Mouse (Mus musculus) hindbrain, embryonic 14.5 days (tissue): ENCODE measurements around the gene Bcl2a1c. TPM values are rescaled to one million over a fixed set of nuclear protein-coding genes. Genes with fewer than 3 reads are reported as not detected.
"Not testable (repeated sequence)": the region's sequence is repeated elsewhere in the genome, so short reads cannot be mapped to it uniquely, and the experiment has no call there.

ENCODE experiments used
- ATAC-seq: fragments of 200-750 bp; cut with Nextera tagmentation; 2 replicates; pipeline ENCODE4 v1.8.0; 2017; ENCODE audit warnings: moderate number of reproducible peaks, mild to moderate bottlenecking, moderate TSS enrichment, moderate library complexity; ENCODE audit not compliant: low FRiP score
- DNase-seq: peaks from one replicate; pipeline ENCODE4 v3.0.0-alpha.2; 2015; ENCODE audit warnings: low spot score
- H3K27ac ChIP-seq: fragments of 300-500 bp; sonication (generic); 2 replicates; pipeline ENCODE4 v1.5.1; 2014; ENCODE audit warnings: mild to moderate bottlenecking, moderate library complexity
- H3K27me3 ChIP-seq: fragments of 300-500 bp; sonication (generic); 2 replicates; pipeline ENCODE4 v1.6.1; 2014; ENCODE audit warnings: mild to moderate bottlenecking, low read length, mixed read lengths; ENCODE audit not compliant: control insufficient read depth, insufficient read depth
- H3K36me3 ChIP-seq: fragments of 300-500 bp; sonication (generic); replicated peaks from 2 replicates; pipeline ENCODE4 v1.6.1; 2014; ENCODE audit not compliant: control insufficient read depth, insufficient read depth
- H3K4me1 ChIP-seq: fragments of 300-500 bp; sonication (generic); replicated peaks from 2 replicates; pipeline ENCODE4 v1.6.1; 2014; ENCODE audit warnings: antibody characterized with exemption, low read length, mixed read lengths; ENCODE audit not compliant: control insufficient read depth, insufficient read depth
- H3K4me2 ChIP-seq: fragments of 300-500 bp; sonication (generic); replicated peaks from 2 replicates; pipeline ENCODE4 v1.6.1; 2014; ENCODE audit warnings: mild to moderate bottlenecking, moderate library complexity
- H3K4me3 ChIP-seq: fragments of 300-500 bp; sonication (generic); replicated peaks from 2 replicates; pipeline ENCODE4 v1.5.1; 2014; ENCODE audit warnings: mild to moderate bottlenecking, low read length
- H3K9ac ChIP-seq: fragments of 300-500 bp; sonication (generic); 2 replicates; pipeline ENCODE4 v1.6.1; 2014
- H3K9me3 ChIP-seq: fragments of 300-500 bp; sonication (generic); 2 replicates; pipeline ENCODE4 v1.6.1; 2016; ENCODE audit warnings: low read length; ENCODE audit not compliant: control insufficient read depth
- WGBS: fragments of 180-500 bp; shearing (Covaris S2); extraction: QIAGEN DNeasy Blood & Tissue Kit; methylation state at CpG from one replicate; pipeline ENCODE4 v1.1.7; 2014; 5-methylcytosine and 5-hydroxymethylcytosine counted together
- polyA plus RNA-seq: library from polyadenylated mRNA; unstranded; fragments of >200 nt; fragmentation: Nextera tagmentation; extraction: Ambion mirVana; gene quantifications from 2 replicates; pipeline ENCODE4 v1.2.1, GENCODE M21; 2014

Gene Bcl2a1c
- polyA plus RNA-seq: not detected in 2 replicates

GRCm38 (mm10) chr9:114329855-114330254 is at the start of gene Bcl2a1c:
Bcl2a1c (plus strand) TSS chr9:114330135.
- H3K4me1 ChIP-seq, ATAC-seq, H3K9ac ChIP-seq, H3K36me3 ChIP-seq, H3K27me3 ChIP-seq, H3K27ac ChIP-seq, H3K4me2 ChIP-seq, H3K9me3 ChIP-seq, H3K4me3 ChIP-seq, DNase-seq: not testable (repeated sequence)
- WGBS: 82% methylated on average over 9 of the region's 9 CpGs

GRCm38 (mm10) chr9:114305957-114306356 is 24.0 kb upstream of the Bcl2a1c start:
- DNase-seq, H3K36me3 ChIP-seq, H3K9ac ChIP-seq, H3K4me2 ChIP-seq, H3K9me3 ChIP-seq, H3K27ac ChIP-seq, H3K27me3 ChIP-seq, ATAC-seq, H3K4me1 ChIP-seq, H3K4me3 ChIP-seq: not testable (repeated sequence)

GRCm38 (mm10) chr9:114311752-114312151 is 18.2 kb upstream of the Bcl2a1c start:
- H3K9me3 ChIP-seq, H3K27me3 ChIP-seq, H3K9ac ChIP-seq, ATAC-seq, H3K4me3 ChIP-seq, DNase-seq, H3K4me2 ChIP-seq, H3K36me3 ChIP-seq, H3K4me1 ChIP-seq, H3K27ac ChIP-seq: not testable (repeated sequence)
- 79% methylated on average over 2 of the region's 2 CpGs for WGBS

- Histone ChIP-seq H3K27ac (no peak overlapping the region), H3K36me3 (no peaks in the 10 kb centered on the region), H3K4me3 (no peak overlapping the region), H3K9ac (no peak overlapping the region), H3K4me1 (no peaks in the 10 kb centered on the region), H3K4me2 (no peak overlapping the region), H3K27me3 (no peaks in the 10 kb centered on the region), H3K9me3 (no peaks in the 10 kb centered on the region)
- WGBS: 3% methylated on average over 2 of the region's 2 CpGs
- ATAC-seq: no peak
- DNase-seq: peak; percentile 73
These were observed 11.9 kb upstream of the Bcl2a1c start for GRCm38 (mm10) chr9:114318021-114318420.

- H3K4me1 ChIP-seq: no peaks in the 10 kb centered on the region
- no peak overlapping the region for H3K4me2 ChIP-seq
- no peak for DNase-seq
- no peaks in the 10 kb centered on the region for H3K36me3 ChIP-seq
- no peak overlapping the region for H3K27ac ChIP-seq
- no peaks in the 10 kb centered on the region for H3K27me3 ChIP-seq
- no peak overlapping the region for H3K4me3 ChIP-seq
- H3K9me3 ChIP-seq: no peaks in the 10 kb centered on the region
- 63% methylated on average over 3 of the region's 3 CpGs for WGBS
- no peak overlapping the region for H3K9ac ChIP-seq
- no peak for ATAC-seq
These were observed 3.8 kb upstream of the Bcl2a1c start for GRCm38 (mm10) chr9:114326011-114326748.

- H3K27me3 ChIP-seq, H3K4me3 ChIP-seq, DNase-seq, H3K4me1 ChIP-seq, ATAC-seq, H3K27ac ChIP-seq, H3K36me3 ChIP-seq, H3K4me2 ChIP-seq, H3K9ac ChIP-seq, H3K9me3 ChIP-seq: not testable (repeated sequence)
These were observed 1.6 kb upstream of the Bcl2a1c start for GRCm38 (mm10) chr9:114328332-114328731.

- Histone ChIP-seq H3K4me3 (peak overlapping the region; percentile 52), H3K27ac (0 out of 2 replicates have a peak overlapping the region, but pooled peaks have one; percentile 28), H3K9me3 (no peaks in the 10 kb centered on the region), H3K27me3 (no peaks in the 10 kb centered on the region), H3K4me2 (peak overlapping the region; percentile 90), H3K9ac (peak overlapping the region; percentile 70), H3K36me3 (no peaks in the 10 kb centered on the region), H3K4me1 (no peaks in the 10 kb centered on the region)
- under 1% methylated on average over 48 of the region's 48 CpGs for WGBS
- ATAC-seq (peak; percentile 87), DNase-seq (peak; percentile 83)
These were observed 38.0 kb downstream of the Bcl2a1c start for GRCm38 (mm10) chr9:114367783-114368470.

- Histone ChIP-seq H3K4me1 (no peaks in the 10 kb centered on the region), H3K36me3 (no peaks in the 10 kb centered on the region), H3K9ac (peak overlapping the region; percentile 70), H3K4me3 (peak overlapping the region; percentile 52), H3K4me2 (peak overlapping the region; percentile 90), H3K27ac (0 out of 2 replicates have a peak overlapping the region, but pooled peaks have one; percentile 28), H3K27me3 (no peaks in the 10 kb centered on the region), H3K9me3 (no peaks in the 10 kb centered on the region)
- DNase-seq (no peak), ATAC-seq (peak; percentile 43; the same call in 1 of the 2 replicates)
- 12% methylated on average over 12 of the region's 12 CpGs for WGBS
These were observed 38.5 kb downstream of the Bcl2a1c start for GRCm38 (mm10) chr9:114368471-114368858.

GRCm38 (mm10) chr9:114369389-114369788 is 39.5 kb downstream of the Bcl2a1c start:
- DNase-seq, H3K4me2 ChIP-seq, ATAC-seq, H3K4me3 ChIP-seq, H3K9me3 ChIP-seq, H3K36me3 ChIP-seq, H3K27me3 ChIP-seq, H3K9ac ChIP-seq, H3K4me1 ChIP-seq, H3K27ac ChIP-seq: not testable (repeated sequence)
- WGBS: 62% methylated on average over 5 of the region's 5 CpGs
